Mouse (Mus musculus): ENCODE measurements around the gene Rack1. TPM values are rescaled to one million over a fixed set of nuclear protein-coding genes. Genes with fewer than 3 reads are reported as not detected.
A peak's percentile ranks its signal among the peaks of the same experiment; 100 is the strongest.
"Not testable (repeated sequence)": the region's sequence is repeated elsewhere in the genome, so short reads cannot be mapped to it uniquely, and the experiment has no call there.

The Rack1 gene
- polyA plus RNA-seq, 1 experiment from 2014 or later, result 603 TPM

- H3K36me3 ChIP-seq (ENCODE audit: control insufficient read depth, insufficient read depth, low read length), result no peaks in the 10 kb centered on the region; the same call in 1 of the 2 replicates
- peak overlapping the region; percentile 81 for H3K4me2 ChIP-seq
- H3K4me3 ChIP-seq (ENCODE audit: low read depth, low read length), result peak overlapping the region; percentile 92
- H3K4me1 ChIP-seq (ENCODE audit: control insufficient read depth, insufficient read depth, low read length), result peaks cover 16% of the 10 kb centered on the region
- H3K9me3 ChIP-seq (replicated peaks; ENCODE audit: control insufficient read depth, low read length), result no peaks in the 10 kb centered on the region
- H3K9ac ChIP-seq (ENCODE audit: low read depth, low read length), result peak overlapping the region; percentile 93; the same call in 1 of the 2 replicates
- H3K27me3 ChIP-seq (ENCODE audit: control insufficient read depth, insufficient read depth, low read length), result no peaks in the 10 kb centered on the region
- ATAC-seq (replicated peaks; ENCODE audit: insufficient number of reproducible peaks, low FRiP score, low TSS enrichment), result no peak; the same call in 1 of the 2 replicates
- H3K27ac ChIP-seq (ENCODE audit: low read depth, low read length), result 0 out of 2 replicates have a peak overlapping the region, but pooled peaks have one; percentile 98
- WGBS (ENCODE audit: insufficient replicate concordance), result under 1% methylated on average over 16 of the region's 16 CpGs
These were observed 18.2 kb downstream of the Rack1 start for GRCm38 (mm10) chr11:48818346-48818745.

GRCm38 (mm10) chr11:48819614-48820307 is 19.6 kb downstream of the Rack1 start:
- Histone ChIP-seq H3K27me3 (ENCODE audit: control insufficient read depth, insufficient read depth, low read length) (peaks cover 3% of the 10 kb centered on the region; the same call in 1 of the 2 replicates), H3K9me3 (replicated peaks; ENCODE audit: control insufficient read depth, low read length) (no peaks in the 10 kb centered on the region), H3K9ac (ENCODE audit: low read depth, low read length) (no peak overlapping the region), H3K36me3 (ENCODE audit: control insufficient read depth, insufficient read depth, low read length) (no peaks in the 10 kb centered on the region; the same call in 1 of the 2 replicates), H3K4me1 (ENCODE audit: control insufficient read depth, insufficient read depth, low read length) (peaks cover 16% of the 10 kb centered on the region), H3K4me3 (ENCODE audit: low read depth, low read length) (no peak overlapping the region), H3K4me2 (no peak overlapping the region), H3K27ac (ENCODE audit: low read depth, low read length) (peak overlapping the region; percentile 38)
- 57% methylated on average over 7 of the region's 7 CpGs for WGBS (ENCODE audit: insufficient replicate concordance)
- ATAC-seq (replicated peaks; ENCODE audit: insufficient number of reproducible peaks, low FRiP score, low TSS enrichment), result no peak

- Histone ChIP-seq H3K27ac (ENCODE audit: low read depth, low read length) (peak overlapping the region; percentile 38), H3K4me1 (ENCODE audit: control insufficient read depth, insufficient read depth, low read length) (peaks cover 11% of the 10 kb centered on the region), H3K9me3 (replicated peaks; ENCODE audit: control insufficient read depth, low read length) (no peaks in the 10 kb centered on the region), H3K9ac (ENCODE audit: low read depth, low read length) (no peak overlapping the region), H3K27me3 (ENCODE audit: control insufficient read depth, insufficient read depth, low read length) (peaks cover 5% of the 10 kb centered on the region; the same call in 1 of the 2 replicates), H3K4me3 (ENCODE audit: low read depth, low read length) (no peak overlapping the region), H3K4me2 (no peak overlapping the region), H3K36me3 (ENCODE audit: control insufficient read depth, insufficient read depth, low read length) (no peaks in the 10 kb centered on the region; the same call in 1 of the 2 replicates)
- no peak for ATAC-seq (replicated peaks; ENCODE audit: insufficient number of reproducible peaks, low FRiP score, low TSS enrichment)
These were observed 20.2 kb downstream of the Rack1 start for GRCm38 (mm10) chr11:48820308-48820674.

DNA sequence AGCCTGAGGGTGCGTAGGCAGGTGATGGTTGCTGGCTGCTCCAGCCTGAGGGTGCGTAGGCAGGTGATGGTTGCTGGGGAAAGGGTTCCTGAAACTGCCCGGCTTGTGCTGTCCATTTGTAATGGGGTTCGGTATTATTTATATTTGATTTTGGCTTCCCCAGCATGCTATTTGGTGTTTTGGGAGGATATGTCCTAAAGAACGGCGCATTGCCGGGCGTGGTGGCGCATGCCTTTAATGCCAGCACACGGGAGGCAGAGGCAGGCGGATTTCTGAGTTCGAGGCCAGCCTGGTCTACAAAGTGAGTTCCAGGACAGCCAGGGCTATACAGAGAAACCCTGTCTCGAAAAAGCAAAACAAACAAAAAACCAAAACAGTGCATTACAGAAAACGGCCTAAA is 21.2 kb downstream of the Rack1 start:
- ATAC-seq (replicated peaks; ENCODE audit: insufficient number of reproducible peaks, low FRiP score, low TSS enrichment); H3K4me1 ChIP-seq (ENCODE audit: control insufficient read depth, insufficient read depth, low read length); H3K27ac ChIP-seq (ENCODE audit: low read depth, low read length); H3K27me3 ChIP-seq (ENCODE audit: control insufficient read depth, insufficient read depth, low read length); H3K4me3 ChIP-seq (ENCODE audit: low read depth, low read length); H3K4me2 ChIP-seq; H3K9me3 ChIP-seq (replicated peaks; ENCODE audit: control insufficient read depth, low read length); H3K36me3 ChIP-seq (ENCODE audit: control insufficient read depth, insufficient read depth, low read length); H3K9ac ChIP-seq (ENCODE audit: low read depth, low read length): not testable (repeated sequence)
- WGBS (ENCODE audit: insufficient replicate concordance), result 79% methylated on average over 14 of the region's 14 CpGs

GRCm38 (mm10) chr11:48822768-48823512 is 22.8 kb downstream of the Rack1 start:
- WGBS (ENCODE audit: insufficient replicate concordance), result 39% methylated on average over 14 of the region's 14 CpGs
- Histone ChIP-seq H3K27ac (ENCODE audit: low read depth, low read length) (no peak overlapping the region), H3K4me1 (ENCODE audit: control insufficient read depth, insufficient read depth, low read length) (0 out of 2 replicates have a peak, but pooled peaks cover 3% of the 10 kb centered on the region), H3K9me3 (replicated peaks; ENCODE audit: control insufficient read depth, low read length) (0 out of 2 replicates have a peak, but pooled peaks cover 3% of the 10 kb centered on the region), H3K9ac (ENCODE audit: low read depth, low read length) (no peak overlapping the region; the same call in 1 of the 2 replicates), H3K27me3 (ENCODE audit: control insufficient read depth, insufficient read depth, low read length) (peaks cover 5% of the 10 kb centered on the region; the same call in 1 of the 2 replicates), H3K36me3 (ENCODE audit: control insufficient read depth, insufficient read depth, low read length) (no peaks in the 10 kb centered on the region), H3K4me3 (ENCODE audit: low read depth, low read length) (peak overlapping the region; percentile 47), H3K4me2 (peak overlapping the region; percentile 91)
- ATAC-seq (replicated peaks; ENCODE audit: insufficient number of reproducible peaks, low FRiP score, low TSS enrichment), result no peak

- Histone ChIP-seq H3K27ac (ENCODE audit: low read depth, low read length) (no peak overlapping the region), H3K4me2 (peak overlapping the region; percentile 91), H3K27me3 (ENCODE audit: control insufficient read depth, insufficient read depth, low read length) (peaks cover 5% of the 10 kb centered on the region; the same call in 1 of the 2 replicates), H3K4me3 (ENCODE audit: low read depth, low read length) (peak overlapping the region; percentile 47), H3K9me3 (replicated peaks; ENCODE audit: control insufficient read depth, low read length) (0 out of 2 replicates have a peak, but pooled peaks cover 3% of the 10 kb centered on the region), H3K9ac (ENCODE audit: low read depth, low read length) (no peak overlapping the region; the same call in 1 of the 2 replicates), H3K36me3 (ENCODE audit: control insufficient read depth, insufficient read depth, low read length) (no peaks in the 10 kb centered on the region), H3K4me1 (ENCODE audit: control insufficient read depth, insufficient read depth, low read length) (0 out of 2 replicates have a peak, but pooled peaks cover 3% of the 10 kb centered on the region)
- under 1% methylated on average over 15 of the region's 15 CpGs for WGBS (ENCODE audit: insufficient replicate concordance)
- peak; percentile 27; the same call in 1 of the 2 replicates for ATAC-seq (replicated peaks; ENCODE audit: insufficient number of reproducible peaks, low FRiP score, low TSS enrichment)
These were observed 23.4 kb downstream of the Rack1 start for GRCm38 (mm10) chr11:48823536-48823972.

GRCm38 (mm10) chr11:48824311-48824830 is 24.2 kb downstream of the Rack1 start:
- ATAC-seq (replicated peaks; ENCODE audit: insufficient number of reproducible peaks, low FRiP score, low TSS enrichment), result no peak
- H3K4me1 ChIP-seq (ENCODE audit: control insufficient read depth, insufficient read depth, low read length), result 0 out of 2 replicates have a peak, but pooled peaks cover 3% of the 10 kb centered on the region
- 0 out of 2 replicates have a peak, but pooled peaks cover 3% of the 10 kb centered on the region for H3K9me3 ChIP-seq (replicated peaks; ENCODE audit: control insufficient read depth, low read length)
- peak overlapping the region; percentile 91 for H3K4me2 ChIP-seq
- H3K9ac ChIP-seq (ENCODE audit: low read depth, low read length), result no peak overlapping the region
- H3K36me3 ChIP-seq (ENCODE audit: control insufficient read depth, insufficient read depth, low read length), result no peaks in the 10 kb centered on the region
- peaks cover 5% of the 10 kb centered on the region; the same call in 1 of the 2 replicates for H3K27me3 ChIP-seq (ENCODE audit: control insufficient read depth, insufficient read depth, low read length)
- WGBS (ENCODE audit: insufficient replicate concordance), result 4% methylated on average over 22 of the region's 22 CpGs
- no peak overlapping the region for H3K27ac ChIP-seq (ENCODE audit: low read depth, low read length)
- peak overlapping the region; percentile 47 for H3K4me3 ChIP-seq (ENCODE audit: low read depth, low read length)

DNA sequence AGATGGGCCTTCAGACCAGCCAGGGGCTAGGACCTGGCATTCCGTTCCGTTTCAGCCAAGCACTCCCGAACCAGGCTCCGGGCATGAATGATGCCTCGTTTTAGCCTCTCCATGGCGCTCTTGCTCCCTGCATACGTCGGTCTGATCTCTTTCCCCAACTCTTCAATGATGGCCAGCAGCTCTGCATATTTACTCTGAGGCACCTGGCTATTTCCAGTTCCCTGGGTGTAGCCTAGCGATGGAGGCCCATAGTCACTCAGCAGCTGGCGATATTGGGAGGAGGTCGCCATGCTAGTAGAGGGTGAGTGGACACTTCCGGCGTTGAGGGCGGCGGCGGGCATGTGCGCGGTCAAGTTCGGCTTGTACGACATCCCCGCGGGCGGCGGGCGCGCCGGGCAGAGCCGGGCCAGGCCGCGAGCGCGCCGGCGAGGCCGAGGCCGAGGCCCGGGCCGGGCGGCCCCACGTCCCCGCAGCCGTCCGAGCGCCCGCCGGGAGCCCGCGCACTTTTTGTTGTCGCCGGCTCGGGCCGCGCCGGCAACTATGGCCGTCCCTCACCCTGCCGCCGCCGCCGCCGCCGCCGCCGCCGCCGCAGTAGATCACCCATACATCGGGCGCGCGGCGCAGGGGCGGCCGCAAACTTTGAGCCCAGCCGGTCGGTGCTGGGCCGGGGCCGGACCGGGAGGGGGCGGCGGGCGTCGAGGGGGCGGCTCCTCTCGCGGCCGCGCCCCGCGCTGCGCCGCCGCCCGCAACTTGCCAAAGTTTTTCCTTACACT is 26.0 kb downstream of the Rack1 start, which contains the start of the genes Trim7 and Gm12184:
TSS of gene Trim7 (plus strand) at position 162 of the 773 bp plus-strand sequence.
TSS of gene Gm12184 (minus strand) at position 677 of the 773 bp plus-strand sequence.
- peak within 1 kb of the TSS; percentile 65; the same call in 1 of the 2 replicates for H3K9ac ChIP-seq (ENCODE audit: low read depth, low read length)
- not testable (repeated sequence) for H3K27ac ChIP-seq (ENCODE audit: low read depth, low read length); H3K27me3 ChIP-seq (ENCODE audit: control insufficient read depth, insufficient read depth, low read length); H3K9me3 ChIP-seq (replicated peaks; ENCODE audit: control insufficient read depth, low read length); H3K36me3 ChIP-seq (ENCODE audit: control insufficient read depth, insufficient read depth, low read length); H3K4me1 ChIP-seq (ENCODE audit: control insufficient read depth, insufficient read depth, low read length)
- H3K4me3 ChIP-seq (ENCODE audit: low read depth, low read length), result peak within 1 kb of the TSS; percentile 48
- peak; percentile 81 for ATAC-seq (replicated peaks; ENCODE audit: insufficient number of reproducible peaks, low FRiP score, low TSS enrichment)
- WGBS (ENCODE audit: insufficient replicate concordance), result under 1% methylated on average over 52 of the region's 92 CpGs
- H3K4me2 ChIP-seq, result peak within 1 kb of the TSS; percentile 66

All from heart, embryonic 11.5 days (tissue).